Mouse (Mus musculus): Measurements from ENCODE around the gene Klhl6.

DNA sequence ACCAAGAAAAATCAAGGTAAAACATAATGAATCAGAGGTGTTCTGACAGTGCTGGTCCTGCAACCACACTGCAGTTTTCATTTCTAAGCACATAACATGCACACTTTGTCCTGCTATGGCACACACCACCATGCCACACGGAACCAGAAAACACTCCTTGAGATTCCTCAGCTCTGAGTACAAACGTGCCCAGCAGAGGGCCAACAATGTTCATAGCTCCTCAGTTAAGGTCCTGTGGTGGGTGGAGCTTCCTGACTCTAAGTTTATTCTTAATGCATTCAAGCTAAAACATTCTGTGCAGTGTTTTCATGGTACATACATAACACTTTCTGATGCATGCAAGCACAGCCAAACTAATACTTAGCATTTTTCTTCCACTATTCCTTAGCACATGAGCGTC lies 74.5 kb downstream of the Klhl6 start:
- no peak for TF ChIP-seq CHD2 (IDR thresholded peaks at IDR 0.05; ENCODE audit: low read depth, low read length)
- no peak for TF ChIP-seq ZC3H11A (IDR thresholded peaks at IDR 0.05; ENCODE audit: borderline replicate concordance, low read depth, low read length)
- TF ChIP-seq ZNF384 (IDR thresholded peaks at IDR 0.05; ENCODE audit: low read depth, low read length) = no peak
- TF ChIP-seq MAFK (IDR thresholded peaks at IDR 0.05; ENCODE audit: insufficient read depth, low read depth, low read length) = no peak
